Mouse (Mus musculus) left cerebral cortex, postnatal 36 days (tissue): Measurements from ENCODE around the gene Sdccag8. TPM values are rescaled to one million over a fixed set of nuclear protein-coding genes. Genes with fewer than 3 reads are reported as not detected.

ENCODE experiments used
- microRNA-seq: library from miRNA; unstranded; fragments of <30 nt; microRNA quantifications from one replicate; pipeline ENCODE4 v1.2.0, GENCODE M21; 2022
- total RNA-seq, 2 experiments: library from RNA; stranded (reverse); gene quantifications; 2 replicates each; pipeline ENCODE4 v1.2.3; 2021

Gene Sdccag8
- total RNA-seq, 2 experiments from 2014 or later, result 12.1 to 19.8 TPM

Small RNA genes lying within 50 kb of the gene (microRNA-seq; reads per million reads assigned to microRNA genes)
- not detected for gene Gm25993
- 193 reads per million, percentile 62 among the genes with 10 or more reads in this experiment for gene Mir350

Other genes starting within 250 kb of the Sdccag8 start
- gene Cep170, start 593 bp upstream of the Sdccag8 start, total RNA-seq, result 100 to 1,000 TPM in 1 of 2 experiments, 10 to 100 TPM in 1; 86.7 to 106 TPM